Mouse (Mus musculus) gastrocnemius, adult 18-20 months (tissue): ENCODE measurements around the gene Ddr1. TPM values are rescaled to one million over a fixed set of nuclear protein-coding genes. Genes with fewer than 3 reads are reported as not detected.
A peak's percentile ranks its signal among the peaks of the same experiment; 100 is the strongest.

ENCODE experiments used
- DNase-seq: peaks from one replicate; pipeline ENCODE4 v3.0.0; 2021; ENCODE audit warnings: low spot score
- total RNA-seq, 2 experiments: library from RNA; stranded (reverse); gene quantifications; 2 replicates each; pipeline ENCODE4 v1.2.3; 2021

Gene Ddr1
- total RNA-seq, 2 experiments from 2014 or later = 12.4 to 17.1 TPM

DNA sequence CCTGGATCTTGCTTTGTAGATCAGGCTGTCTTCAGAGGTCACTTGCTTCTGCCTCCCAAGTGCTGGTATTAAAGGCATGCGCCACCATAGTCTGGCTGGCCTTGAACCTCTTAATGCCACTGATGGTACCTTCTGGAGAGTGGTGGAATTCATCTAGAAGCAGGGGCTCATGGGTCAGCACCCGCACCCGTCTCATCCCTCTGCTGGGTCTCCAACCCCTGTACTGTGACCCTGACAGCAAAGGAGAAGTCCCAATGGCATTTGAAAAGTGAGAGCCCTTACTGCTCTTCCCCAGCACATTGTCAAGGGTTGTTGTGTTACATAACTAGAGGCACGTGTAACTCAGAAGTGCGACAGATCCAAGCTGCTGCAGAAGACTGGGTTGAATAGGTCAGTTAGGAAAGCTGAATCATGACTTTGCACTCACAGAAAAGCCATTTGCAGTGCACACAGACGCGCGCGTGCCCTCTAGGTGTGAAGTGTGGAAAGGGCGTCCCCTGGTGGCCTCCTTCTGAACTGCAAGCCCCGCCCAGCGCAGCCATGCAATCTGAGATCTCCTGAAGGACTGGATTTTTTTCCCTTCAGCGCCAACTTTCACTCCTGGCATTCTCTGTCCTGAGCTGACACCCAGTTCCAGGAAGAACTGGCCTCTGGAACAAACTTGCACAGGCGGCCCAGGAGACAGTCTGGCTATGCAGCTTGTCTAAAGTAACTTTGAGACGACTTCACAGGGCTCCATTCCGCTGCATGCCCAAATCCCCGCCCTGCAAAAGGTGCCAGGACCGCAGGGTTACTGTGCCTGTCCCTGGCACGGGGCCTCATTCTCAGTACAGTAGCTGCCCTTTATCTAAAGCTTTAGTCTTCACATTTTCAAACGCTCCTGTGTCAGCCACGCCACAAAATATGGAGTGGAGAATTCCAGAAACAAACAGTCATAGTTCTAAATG is 21.1 kb upstream of the Ddr1 start:
- DNase-seq = peak; percentile 97

DNA sequence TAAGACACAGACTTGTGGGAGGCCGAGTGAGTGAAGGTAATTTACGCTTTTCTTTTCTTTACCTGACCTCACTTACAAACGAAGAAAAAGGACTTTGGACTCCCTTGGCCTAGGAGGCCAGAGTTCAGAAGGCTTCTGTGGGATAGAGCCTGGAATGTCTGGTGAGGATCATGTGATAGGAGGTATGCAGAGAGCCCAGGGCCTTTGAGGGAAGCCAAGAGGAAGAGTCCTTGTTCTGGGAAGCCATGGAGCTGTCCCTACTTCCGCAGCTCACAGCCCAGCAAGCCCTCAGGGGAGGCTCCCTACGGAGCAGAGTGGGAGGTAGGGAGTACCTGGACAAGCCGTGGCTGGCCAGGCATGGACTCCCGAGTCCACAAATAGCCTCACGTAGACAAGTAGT is 17.3 kb upstream of the Ddr1 start:
- DNase-seq = no peak

DNA sequence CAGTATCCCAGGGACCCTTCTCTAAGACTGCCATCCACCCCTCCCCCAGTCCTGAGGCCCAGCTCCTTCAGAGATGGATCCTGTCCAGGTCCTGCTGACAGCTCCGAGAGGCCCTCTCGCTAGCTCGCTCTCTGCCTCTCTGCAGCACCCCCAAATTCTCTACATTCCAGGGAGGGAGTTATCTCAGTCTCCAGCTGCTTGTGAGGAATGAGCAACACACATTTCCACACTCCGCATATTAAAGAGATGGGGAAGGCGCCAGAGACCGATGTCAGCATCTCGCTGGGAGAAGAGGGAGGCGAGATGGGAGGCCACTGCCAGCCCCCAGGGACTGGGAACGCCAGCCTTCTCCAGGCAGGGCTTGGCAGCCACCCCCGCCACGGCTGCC is 15.9 kb upstream of the Ddr1 start:
- DNase-seq = no peak

DNA sequence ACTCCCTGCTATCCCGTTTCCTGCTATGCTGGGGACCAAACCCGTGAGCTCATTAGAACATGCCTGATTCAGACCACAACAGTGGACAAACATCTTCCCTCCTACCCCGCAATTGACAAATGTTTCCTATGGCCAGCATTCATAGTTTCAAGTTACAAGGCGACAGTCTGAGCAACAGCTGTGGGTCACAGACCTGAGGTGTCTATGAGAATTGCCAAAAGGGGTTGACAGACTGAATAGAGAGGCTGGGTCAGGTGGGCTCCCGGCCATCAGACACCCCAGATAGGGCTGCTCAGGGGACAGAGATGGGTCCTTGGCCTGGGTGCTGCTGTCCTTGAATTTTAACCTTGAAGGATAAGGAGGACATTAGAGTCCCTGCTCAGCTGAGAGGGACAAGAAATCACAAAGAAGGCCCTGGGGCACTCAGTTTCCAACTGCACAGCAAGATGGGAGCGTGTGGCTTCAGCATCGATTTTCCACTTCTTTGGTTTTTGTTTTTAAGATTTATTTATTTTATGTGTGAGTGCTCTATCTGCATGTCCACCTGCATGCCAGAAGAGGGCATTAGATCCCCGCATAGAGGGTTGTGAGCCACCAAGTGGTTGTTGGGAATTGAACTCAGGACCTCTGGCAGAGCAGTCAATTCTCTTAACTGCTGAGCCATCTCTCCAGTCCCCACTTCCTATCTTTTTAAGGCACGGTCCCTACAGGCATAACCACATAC is 15.4 kb upstream of the Ddr1 start:
- DNase-seq = no peak

DNA sequence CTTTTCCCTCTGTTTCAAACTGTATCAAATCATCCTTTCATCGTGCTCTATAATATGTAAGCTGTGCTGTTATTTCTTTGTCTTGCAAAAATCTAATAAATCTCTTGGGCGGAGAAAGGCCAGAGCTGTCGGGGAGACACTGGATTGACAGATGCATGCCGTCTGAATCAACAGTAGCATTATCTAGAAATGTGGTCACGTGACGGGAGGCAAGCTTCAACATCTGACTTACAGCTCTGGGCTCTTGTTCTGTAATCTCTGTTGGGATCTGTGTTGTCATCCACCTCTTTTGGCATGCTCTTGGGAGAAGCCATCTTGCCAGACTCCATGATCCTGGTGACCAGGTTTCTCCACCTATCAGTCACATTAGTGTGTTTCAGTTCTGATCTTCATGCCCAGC is 12.7 kb upstream of the Ddr1 start:
- no peak for DNase-seq

DNA sequence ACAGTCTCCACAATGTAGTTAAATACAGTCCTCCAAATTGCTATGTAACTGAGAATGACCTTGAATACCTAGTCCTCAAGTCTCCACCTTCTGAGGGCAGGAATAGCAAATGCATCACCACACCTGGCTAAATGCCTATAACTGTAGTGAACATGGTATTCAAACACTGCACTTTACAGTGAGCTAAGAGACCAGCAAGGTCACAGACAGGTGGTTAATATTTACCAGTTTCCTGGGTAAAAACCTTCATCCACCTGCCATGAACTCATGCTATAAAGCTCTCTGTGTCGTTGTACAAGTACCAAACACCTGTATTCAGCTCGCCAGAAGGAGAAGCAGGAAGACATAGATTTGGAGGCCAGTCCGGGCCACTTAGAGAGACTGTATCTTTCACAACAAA is 11.7 kb upstream of the Ddr1 start:
- DNase-seq = no peak

DNA sequence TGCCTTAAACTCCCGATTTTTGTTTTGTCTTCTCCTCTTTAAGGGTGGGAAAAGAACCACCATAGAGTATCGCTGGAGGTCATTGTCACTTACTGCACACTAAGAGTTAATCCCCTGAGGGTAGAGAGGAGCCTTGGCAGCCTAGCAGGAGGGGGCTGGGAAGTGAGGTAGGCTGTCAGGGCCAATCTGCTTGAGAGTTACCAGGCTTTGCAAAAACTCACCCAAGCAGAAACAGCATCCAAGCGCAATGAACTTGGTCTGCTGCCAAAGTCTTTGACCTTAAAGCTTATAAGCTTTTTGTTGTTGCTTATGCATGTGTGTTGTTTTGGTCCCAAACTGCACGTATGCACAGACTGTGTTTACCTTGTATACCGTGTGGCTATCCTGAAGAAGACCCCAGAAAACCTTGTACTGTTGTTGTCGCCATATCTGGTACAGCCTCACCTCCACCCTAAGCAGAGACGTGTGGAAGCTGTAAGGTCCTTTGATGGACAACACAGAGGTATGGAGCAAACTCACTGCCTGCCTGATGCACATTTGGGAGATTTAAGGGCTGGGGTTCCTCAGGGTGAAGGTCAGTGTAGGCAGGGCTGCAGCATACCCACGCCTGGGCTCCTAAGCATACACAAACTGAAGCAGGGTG is 6.4 kb upstream of the Ddr1 start:
- no peak for DNase-seq

DNA sequence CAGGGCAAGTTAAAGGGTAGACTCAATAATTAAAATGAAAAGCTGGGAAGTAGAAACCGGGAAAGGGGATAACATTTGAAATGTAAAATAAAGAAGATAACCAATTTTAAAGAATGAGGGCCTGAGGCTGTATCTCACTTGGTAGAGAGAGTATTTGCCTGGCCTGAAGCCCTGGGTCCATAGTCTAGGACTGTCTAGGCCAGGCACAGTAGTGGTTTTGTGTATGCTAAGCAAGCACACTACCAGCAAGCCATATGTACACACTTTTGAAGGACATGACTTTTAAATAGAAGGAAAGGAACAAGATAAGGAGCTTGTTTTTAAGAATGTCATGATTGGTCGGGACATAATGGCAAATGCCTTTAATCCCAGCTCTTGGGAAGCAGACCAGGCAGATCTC is 4.2 kb upstream of the Ddr1 start:
- no peak for DNase-seq

DNA sequence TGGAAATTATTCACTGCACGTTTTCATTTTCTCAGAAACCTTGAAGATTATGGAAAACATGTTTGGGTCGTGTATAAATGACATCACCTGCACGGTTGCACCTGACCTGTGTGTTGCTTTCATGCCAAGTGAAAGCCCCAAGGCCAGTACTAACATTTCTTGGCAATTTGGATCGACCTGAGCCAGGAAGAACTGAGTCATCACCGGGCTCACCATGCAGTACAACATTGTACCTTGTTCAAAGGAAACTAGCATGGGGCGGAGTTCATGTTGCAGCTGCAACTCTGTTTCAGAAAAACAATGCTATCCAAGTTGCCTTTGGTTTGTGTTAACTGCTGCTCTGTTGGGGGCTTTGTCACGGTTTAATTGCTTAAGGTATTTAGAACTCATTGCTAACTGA is 3.5 kb upstream of the Ddr1 start:
- DNase-seq = no peak

DNA sequence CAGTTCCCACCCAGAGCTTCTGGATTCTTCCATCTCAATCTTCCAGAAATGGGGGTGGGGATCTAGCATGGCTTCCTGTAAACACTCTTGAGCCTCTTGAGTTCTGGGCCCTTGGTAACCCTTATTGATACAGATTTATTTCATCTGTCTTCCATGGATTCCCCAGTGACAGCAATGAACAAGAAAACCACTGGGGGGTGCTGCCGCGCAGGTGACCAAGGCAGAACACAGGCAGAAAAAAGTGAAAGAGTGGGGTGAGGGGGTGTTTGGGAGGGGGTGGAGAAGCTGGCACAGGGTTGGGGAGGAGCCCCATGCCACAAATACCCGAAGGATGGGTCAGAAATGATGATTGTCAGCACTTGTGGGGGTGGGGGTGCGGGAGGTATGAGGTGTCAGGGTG is 1.4 kb upstream of the Ddr1 start:
- DNase-seq = no peak

DNA sequence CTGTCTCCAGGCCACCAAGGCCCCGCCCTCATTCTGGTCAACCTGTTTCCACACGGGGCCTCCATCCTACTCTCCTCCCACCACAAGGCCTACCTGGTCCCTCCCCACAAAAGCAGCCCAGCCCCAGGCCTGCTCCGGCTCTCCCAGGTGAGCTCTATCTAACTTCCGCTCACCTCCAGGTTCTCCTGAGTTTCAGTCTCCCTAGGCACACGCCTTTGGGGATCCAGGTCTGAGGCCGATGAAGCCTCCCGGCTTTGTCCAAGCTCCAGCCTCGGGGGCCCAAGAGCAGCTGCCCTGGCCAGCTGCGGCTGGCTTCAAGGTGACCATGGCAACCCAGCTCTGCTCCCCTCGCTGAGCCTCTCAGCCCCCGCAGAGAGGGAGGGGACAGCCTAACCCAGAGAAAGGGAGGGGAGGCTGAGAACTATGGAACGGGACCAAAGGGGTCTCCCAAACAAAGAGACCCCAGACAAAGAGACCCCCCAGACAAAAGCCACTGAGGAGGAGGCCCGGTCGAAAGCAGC is 610 bp downstream of the Ddr1 start:
- DNase-seq = no peak

DNA sequence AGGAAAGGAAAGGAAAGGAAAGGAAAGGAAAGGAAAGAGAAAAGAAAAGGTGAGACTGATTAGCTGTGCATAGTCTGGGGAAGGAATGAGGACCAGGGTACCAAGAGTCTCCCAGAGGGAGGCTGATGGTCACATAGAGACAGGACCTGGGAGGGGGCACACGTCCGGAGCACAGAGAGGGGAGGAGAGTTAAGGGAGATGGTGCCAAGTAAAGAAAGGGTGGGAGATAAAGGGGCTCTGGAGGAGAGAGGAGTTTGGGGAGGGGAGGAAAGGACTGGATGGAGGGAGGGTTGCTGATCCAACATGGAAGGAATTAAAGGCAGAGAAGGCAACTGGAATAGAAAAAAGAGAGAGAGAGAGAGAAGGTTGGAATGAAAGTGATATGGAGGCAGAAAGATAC is 1.4 kb downstream of the Ddr1 start:
- no peak for DNase-seq

DNA sequence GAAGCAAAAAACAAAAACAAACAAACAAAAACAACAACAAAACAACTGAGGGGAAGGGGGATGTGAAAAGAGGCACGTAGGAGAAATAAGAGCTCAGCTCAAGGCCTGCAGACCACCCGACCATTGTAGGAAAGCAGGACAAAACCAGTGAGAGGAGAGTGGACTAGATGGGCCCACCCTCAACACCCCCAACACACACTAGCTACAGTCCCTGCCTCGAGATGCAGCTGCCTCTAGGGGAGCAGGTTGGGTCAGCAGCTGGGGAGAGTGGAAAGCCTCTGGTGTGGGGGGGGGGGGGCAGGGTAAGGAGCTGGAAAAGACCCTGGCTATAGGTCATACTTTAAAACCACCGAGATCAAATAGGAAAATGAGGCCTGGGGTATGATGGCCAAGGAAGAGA is 1.8 kb downstream of the Ddr1 start:
- DNase-seq = no peak

DNA sequence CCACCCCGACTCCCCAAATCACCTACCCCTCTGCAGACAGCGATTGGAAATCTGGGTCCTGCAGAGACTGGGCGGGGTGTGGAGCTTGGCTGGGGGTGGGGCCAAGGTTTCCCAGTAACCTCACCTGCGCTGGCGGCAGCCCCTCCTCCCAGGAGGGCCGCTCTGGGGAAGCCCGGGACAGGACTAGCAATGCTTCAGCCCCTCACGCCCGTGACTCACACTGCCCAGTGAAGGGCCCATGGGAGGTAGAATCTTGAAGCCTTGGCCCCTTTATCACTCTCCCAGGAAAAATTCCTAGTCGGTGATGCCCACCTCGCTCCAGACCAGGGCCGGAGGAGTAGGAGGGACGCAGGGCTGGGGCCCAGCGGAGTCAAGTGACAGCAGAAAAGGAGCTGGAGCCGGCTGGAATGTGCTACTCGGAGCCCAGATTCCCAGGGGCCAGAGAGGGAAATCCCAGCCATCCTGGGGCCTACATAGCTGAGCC is 2.4 kb downstream of the Ddr1 start:
- DNase-seq = peak; percentile 24

DNA sequence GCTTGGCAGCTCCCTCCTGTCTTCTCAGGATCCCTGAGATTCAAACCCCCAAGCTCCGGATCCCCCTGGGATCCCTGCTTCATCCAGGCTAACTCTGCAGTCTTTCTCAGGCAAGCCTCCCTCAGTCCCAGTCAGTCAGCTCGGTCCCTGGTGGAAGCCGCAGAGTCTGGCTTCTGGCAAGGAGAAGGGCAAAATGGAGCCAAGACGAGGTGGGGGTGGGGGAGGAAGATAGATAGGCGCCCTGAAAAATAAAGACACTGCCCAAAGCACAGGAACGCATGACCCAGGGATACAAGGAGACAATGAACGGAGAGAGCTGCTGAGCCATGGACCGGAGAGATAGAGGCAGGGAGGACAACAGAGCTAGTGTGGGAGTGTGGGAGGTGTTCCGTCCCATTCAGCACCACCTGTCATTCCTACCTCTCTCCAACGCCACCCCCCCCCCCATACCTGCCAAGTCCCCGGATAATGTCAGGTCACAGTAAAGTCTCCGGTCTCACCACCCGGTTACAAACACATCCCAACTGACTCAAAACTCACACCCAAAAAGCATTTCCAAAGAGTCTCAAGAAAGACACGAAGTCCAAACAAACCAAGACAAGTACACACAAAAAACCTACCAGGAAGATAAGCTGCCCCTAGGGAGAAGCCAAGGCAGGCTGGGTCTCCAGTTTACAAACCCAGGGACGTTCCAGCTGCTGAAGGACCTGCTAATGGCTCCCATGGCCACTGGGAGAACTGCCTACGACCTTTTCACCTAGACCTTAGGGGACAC is 3.0 kb downstream of the Ddr1 start:
- no peak for DNase-seq

DNA sequence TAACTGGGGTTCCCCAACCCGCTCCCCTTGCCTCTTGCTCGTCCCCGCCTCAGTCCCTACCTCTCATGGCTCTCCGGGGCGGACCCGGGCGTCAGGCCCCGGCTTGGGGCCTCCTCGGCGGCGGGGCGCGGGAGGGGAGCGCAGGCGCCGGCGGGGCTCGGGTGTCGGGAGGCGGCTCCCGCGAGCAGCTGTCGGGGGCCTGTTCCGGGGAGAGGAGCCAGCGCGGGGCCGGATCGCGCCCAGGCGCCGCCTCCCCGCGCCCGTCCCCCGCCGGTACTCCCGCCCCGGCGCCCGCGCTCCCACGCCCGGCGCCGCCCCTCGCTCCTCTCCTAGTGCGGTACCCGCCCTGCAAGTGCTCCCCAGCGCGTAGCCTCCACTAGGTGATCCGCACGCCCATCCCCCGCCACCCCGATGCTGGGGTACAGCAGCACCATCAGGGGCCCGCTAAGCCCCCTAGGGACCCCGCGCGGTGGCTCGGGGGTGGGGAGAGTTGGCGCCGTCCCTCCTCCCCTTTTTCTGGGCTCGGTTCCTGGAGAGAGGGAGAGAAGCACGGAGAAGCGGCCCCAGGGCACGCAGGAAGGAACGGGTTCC is 4.0 kb downstream of the Ddr1 start:
- DNase-seq = peak; percentile 81

DNA sequence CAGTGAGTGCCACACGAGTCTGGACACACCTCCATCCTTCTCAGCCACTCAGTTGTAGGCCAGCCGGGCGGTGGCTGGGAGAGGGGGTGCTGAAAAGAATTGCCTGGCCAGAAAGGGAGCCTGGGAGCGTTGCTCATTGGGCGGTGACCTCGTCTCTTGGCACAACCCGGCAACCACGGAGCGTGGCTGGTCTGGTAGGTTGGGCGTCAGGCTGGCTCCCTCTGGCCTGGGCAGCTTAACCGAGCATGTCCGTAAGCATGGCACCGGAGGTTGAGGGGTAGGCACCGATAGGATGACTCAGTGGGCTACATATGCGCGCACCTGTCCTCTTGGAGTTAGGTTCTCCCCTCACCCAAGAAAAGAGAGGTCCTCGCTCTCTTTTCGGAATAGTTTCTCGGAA is 4.5 kb downstream of the Ddr1 start:
- DNase-seq = peak; percentile 83

DNA sequence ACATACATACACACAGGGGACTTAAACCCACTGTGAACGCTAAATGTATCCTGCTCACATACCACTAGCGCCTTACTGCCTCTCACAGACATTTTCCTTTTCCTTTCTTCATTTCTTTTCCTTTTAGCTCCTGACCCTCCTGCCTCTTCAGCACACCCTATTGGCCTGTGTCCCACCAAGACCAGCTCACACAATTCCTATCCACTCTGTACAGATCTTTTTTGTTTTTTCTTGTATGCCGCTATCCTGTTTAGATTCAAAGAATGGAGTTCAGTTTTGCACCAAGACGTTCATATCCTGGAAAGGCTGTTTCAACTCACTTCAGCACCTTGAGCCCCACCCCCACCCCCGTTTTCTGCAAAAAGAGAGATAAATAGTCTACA is 5.9 kb downstream of the Ddr1 start:
- no peak for DNase-seq

DNA sequence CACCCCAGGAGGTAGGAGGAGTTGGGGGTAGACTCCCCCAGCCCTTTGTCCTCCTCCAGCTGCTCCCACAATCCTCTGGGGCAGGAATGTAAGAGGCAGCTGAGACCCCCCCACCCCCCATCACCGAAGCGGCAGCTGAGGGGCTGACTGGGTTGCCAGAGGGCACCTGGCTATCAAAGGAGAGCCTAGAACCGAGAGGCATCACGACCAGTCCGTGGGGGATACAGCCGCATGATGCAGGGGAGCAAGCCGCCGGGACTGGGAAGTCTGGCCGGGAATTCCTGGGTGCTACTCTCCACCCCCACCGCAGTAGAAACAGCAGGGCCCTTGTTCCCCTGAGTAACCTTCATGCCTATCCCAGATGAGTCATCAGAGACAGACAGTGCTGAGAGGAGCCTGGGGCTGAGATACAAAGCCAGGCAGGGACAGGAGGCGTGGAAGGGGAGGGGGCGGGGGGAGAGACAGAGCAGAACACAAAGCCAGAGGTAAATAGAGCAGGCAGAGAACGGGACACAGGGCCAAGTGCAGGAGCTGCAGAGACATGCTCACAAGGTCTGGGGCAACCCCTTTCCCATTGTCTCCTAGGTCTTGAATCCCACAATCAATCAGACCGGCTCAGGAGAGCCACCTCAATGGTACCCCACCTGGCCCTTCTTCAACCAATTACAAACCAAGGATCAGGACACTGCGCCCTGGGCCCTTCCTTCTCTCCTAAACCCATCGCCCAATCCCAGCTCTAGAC is 6.5 kb downstream of the Ddr1 start:
- DNase-seq = no peak

DNA sequence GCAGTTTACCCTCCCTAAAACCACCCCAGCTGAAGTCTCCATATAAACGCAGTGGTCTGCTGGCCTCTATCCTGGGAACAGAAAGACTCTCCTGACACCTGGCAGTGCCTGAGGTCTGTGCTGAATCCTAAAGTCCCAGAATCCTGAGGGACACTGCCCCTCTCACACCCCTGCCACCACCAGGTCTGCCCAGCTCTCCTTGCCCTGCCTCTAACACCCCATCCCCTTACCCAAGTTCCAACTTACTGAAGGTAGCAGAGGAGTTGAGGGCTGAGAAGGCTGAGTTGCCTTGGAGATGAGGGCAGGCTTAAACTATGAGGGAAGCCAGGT is 7.0 kb downstream of the Ddr1 start:
- no peak for DNase-seq
